Mouse (Mus musculus) forebrain, embryonic 12.5 days (tissue): ENCODE measurements around the gene Alg9. TPM values are rescaled to one million over a fixed set of nuclear protein-coding genes. Genes with fewer than 3 reads are reported as not detected.

ENCODE experiments used
- ATAC-seq: fragments of 200-750 bp; cut with Nextera tagmentation; 2 replicates; pipeline ENCODE4 v1.8.0; 2017; ENCODE audit warnings: moderate TSS enrichment; ENCODE audit not compliant: low FRiP score
- H3K27ac ChIP-seq: fragments of 300-500 bp; sonication (generic); 2 replicates; pipeline ENCODE4 v1.5.1; 2016; ENCODE audit warnings: mild to moderate bottlenecking
- H3K27me3 ChIP-seq: fragments of 300-500 bp; sonication (generic); 2 replicates; pipeline ENCODE4 v1.6.1; 2016; ENCODE audit warnings: mild to moderate bottlenecking
- H3K36me3 ChIP-seq: fragments of 300-500 bp; sonication (generic); replicated peaks from 2 replicates; pipeline ENCODE4 v1.6.1; 2016; ENCODE audit warnings: mild to moderate bottlenecking
- H3K4me1 ChIP-seq: fragments of 300-500 bp; sonication (generic); 2 replicates; pipeline ENCODE4 v1.6.1; 2016
- H3K4me2 ChIP-seq: fragments of 300-500 bp; sonication (generic); 2 replicates; pipeline ENCODE4 v1.6.1; 2016; ENCODE audit warnings: mild to moderate bottlenecking, moderate library complexity
- H3K4me3 ChIP-seq: fragments of 300-500 bp; sonication (generic); replicated peaks from 2 replicates; pipeline ENCODE4 v1.5.1; 2016; ENCODE audit warnings: mild to moderate bottlenecking
- H3K9ac ChIP-seq: fragments of 300-500 bp; sonication (generic); 2 replicates; pipeline ENCODE4 v1.6.1; 2016; ENCODE audit warnings: mild to moderate bottlenecking
- H3K9me3 ChIP-seq: fragments of 300-500 bp; sonication (generic); 2 replicates; pipeline ENCODE4 v1.6.1; 2016
- WGBS: fragments of 180-500 bp; shearing (Covaris S2); methylation state at CpG from one replicate; pipeline ENCODE4 v1.1.7; 2016; 5-methylcytosine and 5-hydroxymethylcytosine counted together
- polyA plus RNA-seq: library from polyadenylated mRNA; unstranded; fragments of >200 nt; fragmentation: Nextera tagmentation; extraction: Ambion mirVana; gene quantifications from 2 replicates; pipeline ENCODE4 v1.2.1, GENCODE M21; 2016

The Alg9 gene
- polyA plus RNA-seq, 1 experiment from 2014 or later = 40.6 TPM

DNA sequence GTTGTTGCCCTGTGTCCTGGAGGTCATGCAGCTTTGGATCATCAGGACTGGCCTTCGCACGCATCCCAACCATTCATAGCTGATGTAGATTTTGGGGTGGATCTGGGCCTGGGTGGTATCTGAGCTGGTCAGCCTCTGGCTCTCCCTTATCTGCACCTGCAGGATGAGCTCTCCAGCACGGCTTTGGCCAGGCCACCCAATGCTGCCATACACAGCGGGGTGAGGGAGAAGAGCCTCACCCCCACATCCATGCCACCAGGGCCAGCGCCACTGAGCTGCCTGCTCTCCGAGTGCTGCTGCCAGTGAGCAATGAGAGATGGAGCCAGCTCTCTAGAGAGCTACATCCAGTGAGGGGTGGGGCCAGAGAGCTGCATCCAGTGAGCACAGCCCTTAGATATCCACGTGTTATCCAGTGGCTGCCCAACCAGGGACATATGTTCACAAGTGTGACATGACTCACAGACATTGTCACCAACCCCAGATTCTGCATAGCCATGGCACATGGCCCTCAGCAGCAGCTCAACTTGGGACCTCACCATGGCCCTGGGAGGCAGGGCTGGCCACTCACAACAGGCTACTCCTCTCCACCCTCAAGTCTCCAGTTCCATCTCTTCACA, 28.3 kb downstream of the Alg9 start:
- H3K9ac ChIP-seq = no peak overlapping the region

DNA sequence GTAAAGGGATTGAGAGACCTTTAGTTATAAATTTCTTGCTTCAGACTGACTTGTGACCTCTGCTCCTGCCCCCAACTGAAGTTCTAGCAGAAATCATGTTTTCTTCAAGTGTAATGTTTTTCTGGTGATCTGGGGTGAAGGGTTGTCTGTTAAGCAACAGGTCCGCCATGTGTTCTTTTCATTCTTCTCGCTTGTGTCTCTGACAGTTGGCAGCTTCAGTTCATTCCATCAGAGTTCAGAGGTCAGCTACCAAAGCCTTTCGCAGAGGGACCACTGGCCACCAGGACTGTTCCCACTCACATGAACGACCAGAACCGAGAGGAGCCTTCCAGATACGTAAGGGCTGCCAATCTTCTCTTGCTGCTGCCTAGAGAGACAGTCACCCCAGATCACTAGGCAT, 33.7 kb downstream of the Alg9 start:
- Histone ChIP-seq H3K9me3 (no peaks in the 10 kb centered on the region), H3K4me1 (no peaks in the 10 kb centered on the region), H3K27me3 (no peaks in the 10 kb centered on the region), H3K4me2 (no peak overlapping the region), H3K4me3 (no peak overlapping the region), H3K36me3 (peaks cover 70% of the 10 kb centered on the region), H3K27ac (no peak overlapping the region), H3K9ac (no peak overlapping the region)
- WGBS = 88% methylated on average over 6 of the region's 6 CpGs
- no peak for ATAC-seq

More for the DNA sequence above, 28.3 kb downstream of the Alg9 start:
- Histone ChIP-seq H3K36me3 (peaks cover 62% of the 10 kb centered on the region), H3K9me3 (no peaks in the 10 kb centered on the region), H3K27me3 (no peaks in the 10 kb centered on the region), H3K4me2 (no peak overlapping the region), H3K27ac (no peak overlapping the region), H3K4me3 (no peak overlapping the region), H3K4me1 (no peaks in the 10 kb centered on the region)
- WGBS = 90% methylated on average over 7 of the region's 7 CpGs
- ATAC-seq = no peak

DNA sequence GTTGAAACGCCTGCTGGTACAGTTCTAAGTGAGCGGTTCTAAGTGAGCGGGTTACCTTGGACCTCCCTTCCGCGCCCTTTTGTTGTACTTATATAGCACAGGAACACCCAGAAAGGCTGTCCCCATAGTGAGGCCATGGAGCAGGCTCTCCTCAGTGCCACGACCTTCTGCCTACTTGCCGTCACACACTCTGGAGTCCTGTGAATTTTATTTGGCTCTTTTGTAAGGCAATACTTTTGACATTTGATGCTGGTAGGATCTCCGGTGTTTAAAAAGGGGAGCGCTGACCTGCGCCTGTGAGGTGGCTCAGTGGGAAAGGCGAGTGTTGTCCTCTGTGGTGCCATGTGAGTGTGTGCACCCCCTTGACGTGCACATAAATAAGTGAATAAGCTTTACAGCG, 34.3 kb downstream of the Alg9 start:
- no peaks in the 10 kb centered on the region for H3K27me3 ChIP-seq
- no peak for ATAC-seq
- peaks cover 68% of the 10 kb centered on the region for H3K36me3 ChIP-seq
- H3K4me3 ChIP-seq = no peak overlapping the region
- H3K9me3 ChIP-seq = no peaks in the 10 kb centered on the region
- H3K4me2 ChIP-seq = no peak overlapping the region
- H3K4me1 ChIP-seq = no peaks in the 10 kb centered on the region
- H3K27ac ChIP-seq = no peak overlapping the region
- 94% methylated on average over 13 of the region's 13 CpGs for WGBS
- no peak overlapping the region for H3K9ac ChIP-seq

DNA sequence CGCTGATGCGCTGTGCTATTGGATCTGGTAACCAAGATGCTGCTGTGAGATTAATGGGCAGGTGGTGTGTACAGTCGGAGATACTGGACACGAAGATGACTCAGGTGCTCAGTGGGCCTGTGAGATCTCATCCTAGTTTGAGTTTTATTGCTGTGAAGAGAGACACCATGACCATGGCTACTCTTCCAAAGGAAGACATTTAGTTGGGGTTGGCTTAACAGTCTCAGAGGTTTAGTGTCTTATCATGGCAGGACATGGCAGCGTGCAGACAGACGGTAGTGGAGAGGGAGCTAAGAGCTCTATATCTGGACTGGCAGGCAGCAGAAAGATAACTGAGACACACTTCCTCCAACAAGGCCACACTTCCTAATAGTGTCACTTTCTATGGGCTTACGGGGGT, 36.4 kb downstream of the Alg9 start:
- Histone ChIP-seq H3K27me3 (no peaks in the 10 kb centered on the region), H3K4me2 (no peak overlapping the region), H3K9ac (no peak overlapping the region), H3K9me3 (no peaks in the 10 kb centered on the region), H3K36me3 (peaks cover 53% of the 10 kb centered on the region), H3K4me3 (no peak overlapping the region), H3K27ac (no peak overlapping the region), H3K4me1 (no peaks in the 10 kb centered on the region)
- ATAC-seq = no peak
- WGBS = 93% methylated on average over 7 of the region's 7 CpGs

DNA sequence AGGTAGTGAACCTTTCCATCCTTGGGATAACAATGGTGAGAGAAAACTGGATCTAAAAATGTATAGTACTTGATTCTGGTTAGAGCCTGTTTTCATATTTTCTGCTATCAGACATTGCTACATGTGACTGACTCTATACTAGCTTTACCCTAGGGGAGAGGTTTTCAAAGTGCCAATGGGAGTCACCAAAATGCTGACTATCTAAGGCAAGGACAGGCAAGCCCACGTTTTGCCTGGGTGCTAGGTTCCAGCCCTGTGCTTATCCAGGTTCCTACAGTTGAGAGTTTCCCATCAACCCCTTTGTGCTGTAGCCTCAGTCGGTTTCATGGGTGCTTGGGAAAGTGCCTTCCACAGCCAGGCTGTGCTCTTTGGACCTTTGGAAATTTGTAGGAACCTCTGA, 36.9 kb downstream of the Alg9 start:
- Histone ChIP-seq H3K4me3 (no peak overlapping the region), H3K9ac (no peak overlapping the region), H3K4me1 (no peaks in the 10 kb centered on the region), H3K27ac (no peak overlapping the region), H3K4me2 (no peak overlapping the region), H3K9me3 (no peaks in the 10 kb centered on the region), H3K36me3 (peaks cover 58% of the 10 kb centered on the region), H3K27me3 (no peaks in the 10 kb centered on the region)
- no peak for ATAC-seq
- 84% methylated on average over 2 of the region's 2 CpGs for WGBS

DNA sequence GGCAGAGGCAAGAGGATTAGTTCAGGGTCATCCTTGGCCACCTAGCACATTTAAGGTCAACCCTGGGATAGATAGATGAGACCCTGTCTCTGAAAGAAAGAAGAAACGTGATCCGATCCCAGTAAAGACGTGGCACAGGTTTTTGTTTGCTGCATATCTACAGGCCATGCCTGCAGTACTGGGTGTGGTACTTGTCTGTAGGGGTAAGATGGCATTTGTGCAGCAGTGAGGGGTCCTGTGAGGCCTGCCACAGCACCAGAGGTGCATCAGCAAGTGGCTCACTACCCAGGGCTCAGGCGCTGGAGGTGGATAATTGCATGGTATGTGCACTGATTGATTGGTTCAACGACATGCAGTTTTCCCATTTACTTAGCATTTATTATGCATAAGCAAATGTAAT, 39.0 kb downstream of the Alg9 start:
- Histone ChIP-seq H3K9me3 (no peaks in the 10 kb centered on the region), H3K4me3 (no peak overlapping the region), H3K27ac (no peak overlapping the region), H3K4me1 (no peaks in the 10 kb centered on the region), H3K36me3 (peaks cover 43% of the 10 kb centered on the region), H3K9ac (no peak overlapping the region), H3K4me2 (no peak overlapping the region), H3K27me3 (no peaks in the 10 kb centered on the region)
- WGBS = 95% methylated on average over 5 of the region's 5 CpGs
- ATAC-seq = no peak

DNA sequence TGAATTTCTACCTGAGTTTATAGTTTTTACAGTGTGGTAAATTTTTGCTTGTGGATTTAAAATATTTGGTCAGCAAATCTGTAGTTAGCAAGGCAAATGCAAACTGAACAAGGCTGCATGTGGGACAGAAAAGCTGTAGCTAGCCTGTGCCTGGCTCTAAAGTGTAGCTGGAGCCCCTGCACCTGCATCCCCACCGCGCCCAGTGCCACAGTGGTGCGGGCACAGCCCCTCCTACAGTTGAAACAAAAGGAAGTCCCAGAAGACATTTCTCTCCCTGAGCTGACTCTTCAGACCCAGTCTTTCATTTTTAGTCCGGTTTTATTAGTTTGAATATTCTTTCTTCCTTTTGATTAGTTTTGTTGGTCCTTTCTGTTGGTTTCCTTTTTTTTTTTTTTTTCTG, 40.8 kb downstream of the Alg9 start:
- Histone ChIP-seq H3K27ac (no peak overlapping the region), H3K9ac (no peak overlapping the region), H3K4me3 (no peak overlapping the region), H3K27me3 (no peaks in the 10 kb centered on the region), H3K9me3 (no peaks in the 10 kb centered on the region), H3K36me3 (peaks cover 37% of the 10 kb centered on the region), H3K4me1 (no peaks in the 10 kb centered on the region), H3K4me2 (no peak overlapping the region)
- ATAC-seq = no peak
- 97% methylated on average over 4 of the region's 4 CpGs for WGBS

DNA sequence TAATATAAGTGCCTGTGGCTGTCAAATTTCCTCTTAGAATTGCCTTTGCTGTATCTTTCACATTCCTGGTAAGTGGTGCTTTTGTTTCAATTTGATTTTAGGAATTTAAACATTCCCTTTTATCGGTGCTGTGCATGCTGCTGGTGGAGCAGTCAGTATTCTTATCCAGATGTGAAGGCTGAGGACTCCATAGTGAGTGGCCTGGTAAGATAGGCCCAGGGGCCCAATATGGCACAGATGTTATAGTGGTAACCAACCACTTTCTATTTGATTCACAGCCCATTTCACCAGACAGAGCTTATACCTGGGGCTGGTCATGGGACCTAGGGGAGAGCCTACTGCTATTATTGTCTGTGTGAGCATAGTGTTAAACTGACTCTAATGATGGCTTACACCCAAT, 41.7 kb downstream of the Alg9 start:
- Histone ChIP-seq H3K9me3 (no peaks in the 10 kb centered on the region), H3K4me1 (no peaks in the 10 kb centered on the region), H3K36me3 (peaks cover 32% of the 10 kb centered on the region), H3K4me2 (no peak overlapping the region), H3K27ac (no peak overlapping the region), H3K9ac (no peak overlapping the region), H3K4me3 (no peak overlapping the region), H3K27me3 (no peaks in the 10 kb centered on the region)
- 94% methylated on average over 1 of the region's 1 CpGs for WGBS
- ATAC-seq = no peak

DNA sequence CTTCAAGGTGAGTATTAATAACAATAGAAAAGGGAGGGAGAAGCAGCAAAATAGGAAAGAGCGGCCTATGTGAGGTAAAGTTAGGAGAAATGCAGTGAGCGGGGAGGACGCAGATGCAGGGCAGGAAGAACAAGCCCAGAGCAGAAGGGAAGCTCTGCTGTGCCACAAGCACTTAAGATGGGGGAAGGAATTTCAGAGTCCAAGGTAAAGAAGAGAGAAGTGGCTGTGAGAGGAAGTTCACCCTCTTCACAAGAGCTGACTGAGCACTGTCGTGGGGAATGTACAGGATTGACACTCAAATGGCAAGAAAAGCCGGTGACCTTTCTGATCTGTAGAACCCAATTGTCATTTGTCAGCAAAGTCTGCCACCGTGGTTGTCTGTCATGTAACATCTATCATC, 43.2 kb downstream of the Alg9 start:
- Histone ChIP-seq H3K4me3 (no peak overlapping the region), H3K4me2 (no peak overlapping the region), H3K36me3 (peaks cover 37% of the 10 kb centered on the region), H3K27me3 (no peaks in the 10 kb centered on the region), H3K4me1 (no peaks in the 10 kb centered on the region), H3K27ac (no peak overlapping the region), H3K9me3 (no peaks in the 10 kb centered on the region), H3K9ac (no peak overlapping the region)
- 95% methylated on average over 6 of the region's 6 CpGs for WGBS
- no peak for ATAC-seq

DNA sequence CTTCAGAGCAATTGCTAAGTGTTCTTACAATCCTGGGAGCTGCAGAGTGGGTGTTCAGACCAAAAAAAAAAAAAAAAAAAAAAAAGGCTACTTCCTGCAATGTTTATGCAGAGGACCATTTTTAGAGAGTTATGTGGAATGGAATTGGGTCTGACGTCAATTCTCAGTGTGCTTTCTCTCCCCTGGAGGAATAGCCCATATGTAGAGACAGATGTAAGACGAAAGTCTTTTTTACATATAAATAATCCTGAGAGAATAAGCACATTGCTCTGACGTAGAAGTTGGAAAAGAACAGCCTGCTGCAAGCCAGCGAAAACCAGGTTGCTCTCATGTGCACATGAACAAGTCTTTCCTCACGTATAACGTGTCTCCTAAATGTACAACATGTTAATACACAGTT, 44.9 kb downstream of the Alg9 start:
- Histone ChIP-seq H3K36me3 (peaks cover 39% of the 10 kb centered on the region), H3K27me3 (no peaks in the 10 kb centered on the region), H3K4me1 (no peaks in the 10 kb centered on the region), H3K4me3 (no peak overlapping the region), H3K9me3 (no peaks in the 10 kb centered on the region), H3K4me2 (no peak overlapping the region), H3K27ac (no peak overlapping the region), H3K9ac (no peak overlapping the region)
- ATAC-seq = no peak
- WGBS = 89% methylated on average over 6 of the region's 6 CpGs

DNA sequence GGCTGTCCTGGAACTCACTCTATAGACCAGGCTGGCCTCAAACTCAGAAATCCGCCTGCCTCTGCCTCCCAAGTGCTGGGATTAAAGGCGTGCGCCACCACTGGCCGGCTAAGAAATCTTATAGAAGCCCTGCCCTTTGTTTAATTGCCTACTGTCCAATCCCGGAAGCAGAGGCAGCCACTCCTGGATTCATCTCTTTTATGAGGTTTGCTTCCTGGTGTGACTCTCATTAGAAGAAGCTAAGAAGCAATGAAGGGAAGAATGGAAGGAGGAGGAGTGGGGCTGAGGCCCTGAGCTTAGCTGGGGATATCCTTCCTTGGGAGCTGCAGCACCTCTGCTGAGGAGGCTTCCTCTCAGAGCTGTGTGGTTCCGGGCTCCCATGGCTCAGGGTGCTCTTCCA, 46.8 kb downstream of the Alg9 start:
- H3K4me2 ChIP-seq = no peak overlapping the region
- WGBS = 89% methylated on average over 6 of the region's 6 CpGs
- no peaks in the 10 kb centered on the region for H3K9me3 ChIP-seq
- H3K27me3 ChIP-seq = no peaks in the 10 kb centered on the region
- H3K4me3 ChIP-seq = no peak overlapping the region
- no peak for ATAC-seq
- no peak overlapping the region for H3K27ac ChIP-seq
- H3K4me1 ChIP-seq = no peaks in the 10 kb centered on the region
- no peak overlapping the region for H3K9ac ChIP-seq
- peaks cover 34% of the 10 kb centered on the region for H3K36me3 ChIP-seq

DNA sequence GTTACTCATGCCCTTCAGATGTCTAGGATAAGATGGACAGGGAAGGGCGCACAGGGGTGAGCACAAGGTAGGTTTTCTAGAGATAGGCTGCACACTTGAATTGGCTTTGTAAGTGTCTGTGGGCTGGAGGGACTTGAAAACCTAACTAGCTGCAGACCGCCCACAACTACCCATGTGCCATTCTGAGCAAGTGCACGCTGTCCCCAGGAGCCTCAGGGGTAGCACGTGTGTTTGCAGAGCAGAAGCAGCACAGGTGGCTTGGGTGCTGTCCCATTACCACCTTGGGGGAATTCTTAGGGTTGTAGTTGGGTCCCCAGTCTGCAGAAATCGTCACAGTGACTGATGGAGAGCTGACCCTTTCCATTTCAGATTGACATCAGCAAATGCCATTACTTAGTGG, 47.4 kb downstream of the Alg9 start:
- Histone ChIP-seq H3K9ac (no peak overlapping the region), H3K9me3 (no peaks in the 10 kb centered on the region), H3K4me2 (no peak overlapping the region), H3K4me1 (no peaks in the 10 kb centered on the region), H3K27me3 (no peaks in the 10 kb centered on the region), H3K27ac (no peak overlapping the region), H3K4me3 (no peak overlapping the region), H3K36me3 (peaks cover 33% of the 10 kb centered on the region)
- no peak for ATAC-seq
- 93% methylated on average over 5 of the region's 5 CpGs for WGBS

DNA sequence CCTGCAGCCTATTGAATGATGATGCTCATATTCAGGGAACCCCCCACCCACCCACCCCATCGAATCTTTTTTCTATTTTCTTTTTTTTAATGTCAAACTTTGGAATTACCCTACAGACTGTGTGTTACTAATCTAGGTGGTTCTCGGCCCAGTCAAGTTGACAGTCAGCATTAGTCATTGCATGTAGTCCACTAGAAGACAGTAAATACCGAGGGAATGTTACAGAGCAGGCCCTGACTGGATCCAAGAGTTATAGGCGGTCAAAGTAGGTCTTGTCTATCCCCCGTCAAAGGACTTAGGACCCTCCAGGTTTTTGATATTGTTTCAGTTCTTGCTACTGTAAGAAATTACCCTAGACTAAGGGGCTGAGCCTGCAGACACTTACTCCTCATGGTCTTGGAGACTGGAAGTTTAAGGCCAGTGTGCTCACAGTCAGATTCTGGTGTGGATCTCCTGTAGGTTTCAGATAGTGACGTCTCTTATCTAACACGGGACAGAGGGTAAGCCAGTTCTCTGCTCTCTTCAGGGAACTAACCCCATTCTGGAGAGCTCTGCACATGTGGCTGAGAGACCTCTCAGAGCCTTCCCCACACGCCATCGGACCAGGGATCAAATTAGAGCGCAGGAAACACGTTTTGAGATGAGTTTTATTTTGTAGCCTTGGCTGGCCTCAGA, 49.1 kb downstream of the Alg9 start:
- Histone ChIP-seq H3K4me2 (no peak overlapping the region), H3K4me1 (no peaks in the 10 kb centered on the region), H3K27ac (no peak overlapping the region), H3K9me3 (no peaks in the 10 kb centered on the region), H3K9ac (no peak overlapping the region), H3K36me3 (peaks cover 37% of the 10 kb centered on the region), H3K27me3 (no peaks in the 10 kb centered on the region), H3K4me3 (no peak overlapping the region)
- 89% methylated on average over 11 of the region's 11 CpGs for WGBS
- no peak for ATAC-seq
